Mouse (Mus musculus) ES-E14 (cell line): ENCODE results near the gene Naa60.
A peak's percentile ranks its signal among the peaks of the same experiment; 100 is the strongest.

ENCODE experiments used
- CHD2 ChIP-seq: IDR thresholded peaks from 2 replicates; pipeline ENCODE4 v1.6.1; 2014; ENCODE audit warnings: mild to moderate bottlenecking, low read depth, low read length, inconsistent platforms
- HCFC1 ChIP-seq: IDR thresholded peaks from 2 replicates; pipeline ENCODE4 v1.6.1; 2012; ENCODE audit warnings: low read length, inconsistent platforms, borderline replicate concordance; ENCODE audit not compliant: insufficient read depth
- MAFK ChIP-seq: IDR thresholded peaks from 2 replicates; pipeline ENCODE4 v1.6.1; 2014; ENCODE audit warnings: mild to moderate bottlenecking, low read depth, low read length, inconsistent platforms; ENCODE audit not compliant: insufficient read depth
- ZNF384 ChIP-seq: IDR thresholded peaks from 2 replicates; pipeline ENCODE4 v1.6.1; 2012; ENCODE audit warnings: low read depth, low read length, inconsistent platforms

DNA sequence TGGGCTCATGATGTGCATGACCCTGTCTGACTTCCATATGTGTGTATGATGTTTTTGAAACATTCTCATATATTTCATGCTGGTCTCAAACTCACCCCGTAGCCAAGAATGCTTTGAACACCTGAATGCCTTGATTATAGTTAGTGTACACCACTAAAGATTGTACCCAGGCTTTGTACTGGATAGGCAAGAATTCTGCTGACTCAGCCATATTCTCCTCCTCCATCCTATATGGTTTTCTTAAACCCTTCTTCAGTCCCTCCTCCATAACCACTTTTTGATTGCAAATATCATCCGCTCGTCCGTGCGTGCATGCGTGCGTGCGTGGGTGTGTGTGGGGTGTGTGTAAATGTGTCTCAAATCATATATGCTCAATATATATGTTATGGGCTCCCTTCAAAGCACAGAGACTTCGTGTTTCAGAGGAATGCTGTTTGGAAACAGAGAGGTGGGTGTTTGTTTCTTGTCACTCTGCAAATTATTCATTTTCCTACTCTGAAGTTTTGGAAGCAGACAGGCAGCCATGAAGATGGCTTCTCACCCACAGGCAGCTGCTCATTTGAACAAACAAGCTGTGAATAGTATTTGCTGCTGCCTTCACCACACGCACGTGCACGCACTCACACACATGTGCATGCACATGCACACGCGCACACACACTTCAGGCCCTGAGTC lies 19.6 kb downstream of the Naa60 start:
- TF ChIP-seq MAFK (peak; percentile 95), CHD2 (no peak), ZNF384 (no peak), HCFC1 (no peak)
